Mouse (Mus musculus) hindbrain, embryonic 12.5 days (tissue): ENCODE data around the gene Arid3a. TPM values are rescaled to one million over a fixed set of nuclear protein-coding genes. Genes with fewer than 3 reads are reported as not detected.

ENCODE experiments used
- ATAC-seq: fragments of 200-750 bp; cut with Nextera tagmentation; 2 replicates; pipeline ENCODE4 v1.8.0; 2017; ENCODE audit warnings: moderate TSS enrichment; ENCODE audit not compliant: low FRiP score
- H3K27ac ChIP-seq: fragments of 300-500 bp; sonication (generic); 2 replicates; pipeline ENCODE4 v1.5.1; 2016; ENCODE audit warnings: mild to moderate bottlenecking
- H3K27me3 ChIP-seq: fragments of 300-500 bp; sonication (generic); 2 replicates; pipeline ENCODE4 v1.6.1; 2016; ENCODE audit warnings: mild to moderate bottlenecking
- H3K36me3 ChIP-seq: fragments of 300-500 bp; sonication (generic); 2 replicates; pipeline ENCODE4 v1.6.1; 2016; ENCODE audit warnings: mild to moderate bottlenecking
- H3K4me1 ChIP-seq: fragments of 300-500 bp; sonication (generic); 2 replicates; pipeline ENCODE4 v1.6.1; 2016
- H3K4me2 ChIP-seq: fragments of 300-500 bp; sonication (generic); replicated peaks from 2 replicates; pipeline ENCODE4 v1.6.1; 2016; ENCODE audit warnings: mild to moderate bottlenecking
- H3K4me3 ChIP-seq: fragments of 300-500 bp; sonication (generic); 2 replicates; pipeline ENCODE4 v1.5.1; 2016; ENCODE audit warnings: mild to moderate bottlenecking
- H3K9ac ChIP-seq: fragments of 300-500 bp; sonication (generic); 2 replicates; pipeline ENCODE4 v1.6.1; 2016; ENCODE audit warnings: mild to moderate bottlenecking, moderate library complexity
- H3K9me3 ChIP-seq: fragments of 300-500 bp; sonication (generic); replicated peaks from 2 replicates; pipeline ENCODE4 v1.6.1; 2016; ENCODE audit warnings: mild to moderate bottlenecking
- WGBS: fragments of 180-500 bp; shearing (Covaris S2); methylation state at CpG from one replicate; pipeline ENCODE4 v1.1.7; 2016; 5-methylcytosine and 5-hydroxymethylcytosine counted together
- polyA plus RNA-seq: library from polyadenylated mRNA; unstranded; fragments of >200 nt; fragmentation: Nextera tagmentation; extraction: Ambion mirVana; gene quantifications from 2 replicates; pipeline ENCODE4 v1.2.1, GENCODE M21; 2016

The Arid3a gene
- polyA plus RNA-seq, 1 experiment from 2014 or later: 5.3 TPM

GRCm38 (mm10) chr10:79932736-79933135 is 5.9 kb downstream of the Arid3a start:
- H3K27ac ChIP-seq: peak overlapping the region; percentile 45; the same call in 1 of the 2 replicates
- H3K4me2 ChIP-seq: no peak overlapping the region
- H3K4me3 ChIP-seq: no peak overlapping the region
- no peaks in the 10 kb centered on the region for H3K27me3 ChIP-seq
- peaks cover 73% of the 10 kb centered on the region for H3K4me1 ChIP-seq
- H3K36me3 ChIP-seq: peaks cover 43% of the 10 kb centered on the region
- H3K9ac ChIP-seq: 0 out of 2 replicates have a peak overlapping the region, but pooled peaks have one; percentile 3
- H3K9me3 ChIP-seq: no peaks in the 10 kb centered on the region
- 19% methylated on average over 8 of the region's 8 CpGs for WGBS
- ATAC-seq: no peak

DNA sequence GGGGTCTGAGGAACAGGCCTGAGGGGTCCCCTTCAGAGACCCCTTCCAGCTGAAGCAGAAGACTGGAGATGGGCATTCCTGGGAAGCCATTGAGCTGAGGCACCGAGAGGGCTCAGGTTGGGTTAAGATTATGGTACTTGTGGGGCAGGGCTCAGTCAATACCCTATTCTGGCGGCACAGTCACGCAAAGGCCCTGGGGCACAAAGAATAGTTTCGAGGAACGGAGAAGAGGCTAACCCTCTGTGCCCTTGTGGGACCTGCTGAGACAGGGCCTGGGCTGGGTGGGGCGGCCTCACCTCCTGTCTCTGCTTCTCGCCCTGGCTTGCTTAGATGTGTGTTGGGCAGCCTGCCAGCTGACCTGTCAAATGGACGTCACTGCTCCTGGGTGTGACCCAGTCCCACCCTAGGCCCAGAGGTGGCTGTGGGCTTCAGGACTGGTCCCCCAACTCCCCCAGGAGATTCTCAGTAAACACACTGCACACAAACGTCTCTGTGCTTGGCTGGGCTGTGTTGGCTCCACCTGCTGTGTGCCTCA is 6.4 kb downstream of the Arid3a start:
- peaks cover 77% of the 10 kb centered on the region for H3K4me1 ChIP-seq
- no peaks in the 10 kb centered on the region for H3K9me3 ChIP-seq
- peaks cover 43% of the 10 kb centered on the region for H3K36me3 ChIP-seq
- H3K27me3 ChIP-seq: peaks cover 4% of the 10 kb centered on the region; the same call in 1 of the 2 replicates
- WGBS: 58% methylated on average over 9 of the region's 9 CpGs
- no peak overlapping the region for H3K4me2 ChIP-seq
- H3K27ac ChIP-seq: peak overlapping the region; percentile 45; the same call in 1 of the 2 replicates
- ATAC-seq: no peak
- no peak overlapping the region for H3K4me3 ChIP-seq
- 0 out of 2 replicates have a peak overlapping the region, but pooled peaks have one; percentile 24 for H3K9ac ChIP-seq

- ATAC-seq: no peak
- Histone ChIP-seq H3K4me2 (no peak overlapping the region), H3K9ac (0 out of 2 replicates have a peak overlapping the region, but pooled peaks have one; percentile 24), H3K36me3 (peaks cover 43% of the 10 kb centered on the region), H3K27ac (peak overlapping the region; percentile 40), H3K4me1 (peaks cover 71% of the 10 kb centered on the region), H3K9me3 (no peaks in the 10 kb centered on the region), H3K4me3 (no peak overlapping the region), H3K27me3 (peaks cover 4% of the 10 kb centered on the region; the same call in 1 of the 2 replicates)
- WGBS: 24% methylated on average over 6 of the region's 6 CpGs
These were observed 7.0 kb downstream of the Arid3a start for GRCm38 (mm10) chr10:79933861-79934260.

DNA sequence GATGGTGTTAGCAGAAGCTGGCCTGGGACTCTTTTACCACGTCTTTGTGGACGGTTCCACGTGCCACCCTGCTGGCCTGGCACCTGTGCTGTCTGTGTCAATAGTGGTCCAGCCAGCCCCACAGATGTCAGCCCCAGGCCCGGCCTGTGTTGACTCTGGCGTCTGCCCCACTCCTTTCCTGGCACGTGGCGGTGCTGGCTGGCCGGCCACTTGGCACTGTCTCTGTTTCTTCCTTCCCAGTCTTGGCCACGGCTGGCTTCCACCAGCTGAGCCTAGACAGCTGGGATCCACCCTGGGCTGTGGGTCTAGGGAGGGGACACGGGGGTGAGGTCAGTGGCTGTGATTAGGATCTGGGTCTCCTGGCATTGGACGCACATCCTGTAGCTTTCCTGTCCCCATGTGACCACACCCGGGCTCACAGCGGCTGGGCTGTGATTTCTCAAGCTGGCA is 7.5 kb downstream of the Arid3a start:
- Histone ChIP-seq H3K9me3 (no peaks in the 10 kb centered on the region), H3K4me3 (no peak overlapping the region), H3K4me2 (no peak overlapping the region), H3K27ac (no peak overlapping the region; the same call in 1 of the 2 replicates), H3K27me3 (peaks cover 4% of the 10 kb centered on the region; the same call in 1 of the 2 replicates), H3K4me1 (peaks cover 67% of the 10 kb centered on the region), H3K36me3 (peaks cover 43% of the 10 kb centered on the region), H3K9ac (0 out of 2 replicates have a peak overlapping the region, but pooled peaks have one; percentile 24)
- WGBS: 51% methylated on average over 13 of the region's 13 CpGs
- ATAC-seq: no peak

GRCm38 (mm10) chr10:79934794-79935569 is 8.1 kb downstream of the Arid3a start:
- peaks cover 60% of the 10 kb centered on the region for H3K4me1 ChIP-seq
- no peak overlapping the region for H3K27ac ChIP-seq
- WGBS: 90% methylated on average over 16 of the region's 16 CpGs

GRCm38 (mm10) chr10:79936284-79936910 is 9.6 kb downstream of the Arid3a start:
- no peak overlapping the region for H3K4me2 ChIP-seq
- no peak overlapping the region for H3K4me3 ChIP-seq
- H3K9me3 ChIP-seq: no peaks in the 10 kb centered on the region
- H3K27ac ChIP-seq: no peak overlapping the region
- H3K4me1 ChIP-seq: peaks cover 51% of the 10 kb centered on the region
- peaks cover 4% of the 10 kb centered on the region; the same call in 1 of the 2 replicates for H3K27me3 ChIP-seq
- no peak overlapping the region for H3K9ac ChIP-seq
- ATAC-seq: no peak
- WGBS: 75% methylated on average over 10 of the region's 10 CpGs
- H3K36me3 ChIP-seq: peaks cover 36% of the 10 kb centered on the region

More at GRCm38 (mm10) chr10:79934794-79935569, 8.1 kb downstream of the Arid3a start:
- H3K27me3 ChIP-seq: peaks cover 4% of the 10 kb centered on the region; the same call in 1 of the 2 replicates
- peaks cover 43% of the 10 kb centered on the region for H3K36me3 ChIP-seq
- H3K9ac ChIP-seq: 0 out of 2 replicates have a peak overlapping the region, but pooled peaks have one; percentile 24
- H3K9me3 ChIP-seq: no peaks in the 10 kb centered on the region
- no peak for ATAC-seq
- no peak overlapping the region for H3K4me3 ChIP-seq
- H3K4me2 ChIP-seq: no peak overlapping the region

- H3K4me1 ChIP-seq: peaks cover 49% of the 10 kb centered on the region
- H3K36me3 ChIP-seq: peaks cover 35% of the 10 kb centered on the region
- H3K27ac ChIP-seq: no peak overlapping the region
- H3K4me2 ChIP-seq: no peak overlapping the region; the same call in 1 of the 2 replicates
- no peaks in the 10 kb centered on the region for H3K9me3 ChIP-seq
- WGBS: 74% methylated on average over 27 of the region's 27 CpGs
- no peak overlapping the region for H3K9ac ChIP-seq
- ATAC-seq: peak; percentile 15; the same call in 1 of the 2 replicates
- H3K27me3 ChIP-seq: peaks cover 4% of the 10 kb centered on the region; the same call in 1 of the 2 replicates
- H3K4me3 ChIP-seq: no peak overlapping the region
These were observed 10.1 kb downstream of the Arid3a start for GRCm38 (mm10) chr10:79936911-79937441.

DNA sequence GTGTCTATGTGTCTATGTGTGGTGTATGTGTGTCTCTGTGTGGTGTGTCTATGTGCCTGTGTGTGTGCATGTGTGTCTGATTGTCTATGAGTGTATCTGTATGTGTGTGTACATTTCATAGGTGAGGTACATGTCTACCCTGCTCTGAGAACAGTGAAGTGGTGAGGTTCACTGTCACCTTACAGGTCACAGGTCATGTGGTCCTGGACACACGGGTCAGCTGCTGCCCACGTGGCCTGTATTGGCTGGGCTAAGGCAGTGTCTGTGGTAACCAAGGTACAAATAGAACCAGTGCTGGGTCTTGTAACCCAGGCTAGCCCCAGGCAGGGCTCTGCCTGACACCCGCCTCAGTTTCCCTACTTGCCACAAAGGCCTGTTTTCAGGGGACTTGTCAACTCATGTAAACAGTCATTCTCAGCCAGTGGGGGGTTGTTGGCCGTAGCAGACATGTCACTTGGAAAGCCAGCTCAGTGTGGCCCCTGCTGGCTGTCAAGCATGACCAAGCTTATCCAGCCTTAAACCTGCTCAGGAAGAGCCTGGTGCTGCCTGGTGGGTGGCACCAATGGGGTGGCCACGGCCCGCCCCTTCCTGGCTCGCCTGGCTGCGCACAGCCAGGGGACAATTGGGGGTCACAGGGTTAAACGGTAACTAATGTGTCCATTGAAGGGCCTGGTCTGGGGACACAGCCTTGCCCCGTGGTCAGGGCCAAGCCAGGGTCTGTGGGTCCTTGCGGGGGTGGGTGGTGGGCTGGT is 11.1 kb downstream of the Arid3a start:
- Histone ChIP-seq H3K27ac (no peak overlapping the region), H3K4me3 (no peak overlapping the region), H3K4me2 (no peak overlapping the region), H3K9ac (no peak overlapping the region), H3K27me3 (peaks cover 4% of the 10 kb centered on the region; the same call in 1 of the 2 replicates), H3K4me1 (peaks cover 39% of the 10 kb centered on the region), H3K9me3 (no peaks in the 10 kb centered on the region), H3K36me3 (peaks cover 29% of the 10 kb centered on the region)
- 35% methylated on average over 11 of the region's 11 CpGs for WGBS
- ATAC-seq: no peak

DNA sequence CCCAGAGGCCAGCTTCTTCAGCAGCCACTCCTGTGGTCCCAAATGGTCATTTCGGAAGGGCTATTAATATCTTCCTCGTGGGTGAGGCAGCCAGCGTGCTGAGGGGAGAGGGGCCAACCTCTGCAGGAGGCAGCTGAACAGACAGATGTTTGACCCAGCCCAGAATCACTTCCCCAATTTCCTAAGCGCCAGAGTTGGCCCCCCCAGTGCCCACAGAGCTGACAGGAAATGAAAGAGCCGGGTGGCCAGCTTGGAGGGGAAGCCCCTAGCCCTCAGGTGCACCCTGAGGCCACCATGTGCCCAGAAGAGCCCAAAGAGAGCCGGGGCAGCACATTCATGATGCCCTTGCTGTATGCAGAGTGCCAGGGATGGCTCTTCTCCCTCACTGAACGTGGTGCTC is 13.9 kb downstream of the Arid3a start:
- H3K4me2 ChIP-seq: no peak overlapping the region
- no peak overlapping the region for H3K9ac ChIP-seq
- peaks cover 20% of the 10 kb centered on the region for H3K36me3 ChIP-seq
- peaks cover 33% of the 10 kb centered on the region for H3K4me1 ChIP-seq
- no peaks in the 10 kb centered on the region for H3K9me3 ChIP-seq
- ATAC-seq: no peak
- H3K27ac ChIP-seq: no peak overlapping the region
- WGBS: 67% methylated on average over 7 of the region's 7 CpGs
- H3K27me3 ChIP-seq: peaks cover 4% of the 10 kb centered on the region; the same call in 1 of the 2 replicates
- no peak overlapping the region for H3K4me3 ChIP-seq

GRCm38 (mm10) chr10:79942988-79943387 is 16.1 kb downstream of the Arid3a start:
- H3K27me3 ChIP-seq: peaks cover 2% of the 10 kb centered on the region; the same call in 1 of the 2 replicates

DNA sequence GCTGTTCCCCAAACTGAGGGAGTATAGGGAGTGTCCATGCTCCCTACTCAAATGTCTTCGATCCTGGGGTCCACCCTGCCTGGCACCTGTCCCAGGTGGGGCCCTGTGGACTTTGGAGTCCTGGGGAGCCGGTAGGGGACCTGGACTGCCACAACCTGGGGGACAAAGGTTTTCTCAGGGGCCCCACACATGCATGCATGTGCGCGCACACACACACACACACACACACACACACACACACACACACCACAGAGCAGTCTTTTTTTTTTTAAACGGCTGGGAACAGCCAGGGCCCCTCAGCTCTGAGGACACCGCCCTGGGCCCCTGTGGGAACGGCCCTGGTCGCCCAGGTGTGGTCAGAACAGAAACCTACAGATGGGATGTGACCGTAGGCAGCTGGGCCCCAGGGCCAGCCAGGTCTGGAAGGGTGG is 16.6 kb downstream of the Arid3a start:
- 0 out of 2 replicates have a peak overlapping the region, but pooled peaks have one; percentile 13 for H3K9ac ChIP-seq
- ATAC-seq: no peak
- peaks cover 19% of the 10 kb centered on the region; the same call in 1 of the 2 replicates for H3K36me3 ChIP-seq
- no peak overlapping the region for H3K4me2 ChIP-seq
- no peaks in the 10 kb centered on the region for H3K9me3 ChIP-seq
- 91% methylated on average over 8 of the region's 9 CpGs for WGBS
- peaks cover 30% of the 10 kb centered on the region for H3K4me1 ChIP-seq
- no peak overlapping the region for H3K27ac ChIP-seq
- no peak overlapping the region for H3K4me3 ChIP-seq
- H3K27me3 ChIP-seq: no peaks in the 10 kb centered on the region

More at GRCm38 (mm10) chr10:79942988-79943387, 16.1 kb downstream of the Arid3a start:
- no peaks in the 10 kb centered on the region for H3K9me3 ChIP-seq
- H3K4me2 ChIP-seq: no peak overlapping the region
- peaks cover 17% of the 10 kb centered on the region; the same call in 1 of the 2 replicates for H3K36me3 ChIP-seq
- WGBS: 93% methylated on average over 1 of the region's 1 CpGs
- no peak overlapping the region for H3K27ac ChIP-seq
- H3K4me1 ChIP-seq: peaks cover 33% of the 10 kb centered on the region
- H3K4me3 ChIP-seq: no peak overlapping the region
- ATAC-seq: no peak
- no peak overlapping the region for H3K9ac ChIP-seq
